Mouse (Mus musculus): ENCODE measurements around the gene Dop1b. TPM values are rescaled to one million over a fixed set of nuclear protein-coding genes. Genes with fewer than 3 reads are reported as not detected.

The Dop1b gene
- polyA plus RNA-seq, 1 experiment: 89.3 TPM

GRCm38 (mm10) chr16:93709217-93709616 is 2.5 kb upstream of the Dop1b start:
- Histone ChIP-seq H3K4me3 (ENCODE audit: insufficient read depth, low read length) (no peak overlapping the region), H3K4me1 (ENCODE audit: control insufficient read depth, insufficient read depth, low read length) (peaks cover 2% of the 10 kb centered on the region; the same call in 1 of the 2 replicates), H3K27ac (ENCODE audit: insufficient read depth, low read length) (no peak overlapping the region)
- TF ChIP-seq CTCF (IDR thresholded peaks at IDR 0.05; ENCODE audit: extremely low read depth, insufficient read depth, low read length) (no peak), POLR2A (IDR thresholded peaks at IDR 0.05; ENCODE audit: extremely low read depth, insufficient read depth, low read length) (no peak)

GRCm38 (mm10) chr16:93710924-93711323 is 780 bp upstream of the Dop1b start:
- 0 out of 2 replicates have a peak overlapping the region, but pooled peaks have one; percentile 6 for H3K27ac ChIP-seq (ENCODE audit: insufficient read depth, low read length)
- TF ChIP-seq POLR2A (IDR thresholded peaks at IDR 0.05; ENCODE audit: extremely low read depth, insufficient read depth, low read length) (peak; percentile 63; the same call in 1 of the 2 replicates), CTCF (IDR thresholded peaks at IDR 0.05; ENCODE audit: extremely low read depth, insufficient read depth, low read length) (peak; percentile 77)
- peaks cover 4% of the 10 kb centered on the region; the same call in 1 of the 2 replicates for H3K4me1 ChIP-seq (ENCODE audit: control insufficient read depth, insufficient read depth, low read length)
- H3K4me3 ChIP-seq (ENCODE audit: insufficient read depth, low read length): peak overlapping the region; percentile 89

- no peak for TF ChIP-seq CTCF (IDR thresholded peaks at IDR 0.05; ENCODE audit: extremely low read depth, insufficient read depth, low read length)
- peaks cover 7% of the 10 kb centered on the region; the same call in 1 of the 2 replicates for H3K4me1 ChIP-seq (ENCODE audit: control insufficient read depth, insufficient read depth, low read length)
- peak overlapping the region; percentile 97 for H3K27ac ChIP-seq (ENCODE audit: insufficient read depth, low read length)
- peak overlapping the region; percentile 89 for H3K4me3 ChIP-seq (ENCODE audit: insufficient read depth, low read length)
Observed at GRCm38 (mm10) chr16:93712189-93712885, 633 bp downstream of the Dop1b start.

GRCm38 (mm10) chr16:93712966-93713365 is 1.3 kb downstream of the Dop1b start:
- TF ChIP-seq CTCF (IDR thresholded peaks at IDR 0.05; ENCODE audit: extremely low read depth, insufficient read depth, low read length): no peak
- TF ChIP-seq POLR2A (IDR thresholded peaks at IDR 0.05; ENCODE audit: extremely low read depth, insufficient read depth, low read length): no peak
- Histone ChIP-seq H3K4me3 (ENCODE audit: insufficient read depth, low read length) (peak overlapping the region; percentile 89), H3K27ac (ENCODE audit: insufficient read depth, low read length) (no peak overlapping the region), H3K4me1 (ENCODE audit: control insufficient read depth, insufficient read depth, low read length) (peaks cover 7% of the 10 kb centered on the region; the same call in 1 of the 2 replicates)

- H3K27ac ChIP-seq (ENCODE audit: insufficient read depth, low read length): no peak overlapping the region
- no peak overlapping the region for H3K4me3 ChIP-seq (ENCODE audit: insufficient read depth, low read length)
- no peak for TF ChIP-seq CTCF (IDR thresholded peaks at IDR 0.05; ENCODE audit: extremely low read depth, insufficient read depth, low read length)
- 0 out of 2 replicates have a peak, but pooled peaks have one; percentile 32 for TF ChIP-seq POLR2A (IDR thresholded peaks at IDR 0.05; ENCODE audit: extremely low read depth, insufficient read depth, low read length)
- peaks cover 7% of the 10 kb centered on the region; the same call in 1 of the 2 replicates for H3K4me1 ChIP-seq (ENCODE audit: control insufficient read depth, insufficient read depth, low read length)
Observed at GRCm38 (mm10) chr16:93714426-93714825, 2.7 kb downstream of the Dop1b start.

GRCm38 (mm10) chr16:93715826-93716225 is 4.1 kb downstream of the Dop1b start:
- Histone ChIP-seq H3K4me3 (ENCODE audit: insufficient read depth, low read length) (no peak overlapping the region), H3K27ac (ENCODE audit: insufficient read depth, low read length) (no peak overlapping the region), H3K4me1 (ENCODE audit: control insufficient read depth, insufficient read depth, low read length) (peaks cover 7% of the 10 kb centered on the region; the same call in 1 of the 2 replicates)
- TF ChIP-seq CTCF (IDR thresholded peaks at IDR 0.05; ENCODE audit: extremely low read depth, insufficient read depth, low read length): no peak
- no peak for TF ChIP-seq POLR2A (IDR thresholded peaks at IDR 0.05; ENCODE audit: extremely low read depth, insufficient read depth, low read length)

GRCm38 (mm10) chr16:93717299-93717703 is 5.6 kb downstream of the Dop1b start:
- H3K4me3 ChIP-seq (ENCODE audit: insufficient read depth, low read length): no peak overlapping the region
- TF ChIP-seq CTCF (IDR thresholded peaks at IDR 0.05; ENCODE audit: extremely low read depth, insufficient read depth, low read length) (no peak), POLR2A (IDR thresholded peaks at IDR 0.05; ENCODE audit: extremely low read depth, insufficient read depth, low read length) (no peak)
- H3K27ac ChIP-seq (ENCODE audit: insufficient read depth, low read length): no peak overlapping the region
- H3K4me1 ChIP-seq (ENCODE audit: control insufficient read depth, insufficient read depth, low read length): peaks cover 11% of the 10 kb centered on the region

GRCm38 (mm10) chr16:93721771-93722170 is 10.1 kb downstream of the Dop1b start:
- Histone ChIP-seq H3K4me1 (ENCODE audit: control insufficient read depth, insufficient read depth, low read length) (peaks cover 8% of the 10 kb centered on the region), H3K4me3 (ENCODE audit: insufficient read depth, low read length) (no peak overlapping the region), H3K27ac (ENCODE audit: insufficient read depth, low read length) (no peak overlapping the region)
- TF ChIP-seq POLR2A (IDR thresholded peaks at IDR 0.05; ENCODE audit: extremely low read depth, insufficient read depth, low read length) (no peak), CTCF (IDR thresholded peaks at IDR 0.05; ENCODE audit: extremely low read depth, insufficient read depth, low read length) (no peak)

- TF ChIP-seq CTCF (IDR thresholded peaks at IDR 0.05; ENCODE audit: extremely low read depth, insufficient read depth, low read length) (no peak), POLR2A (IDR thresholded peaks at IDR 0.05; ENCODE audit: extremely low read depth, insufficient read depth, low read length) (no peak)
- Histone ChIP-seq H3K27ac (ENCODE audit: insufficient read depth, low read length) (no peak overlapping the region), H3K4me3 (ENCODE audit: insufficient read depth, low read length) (no peak overlapping the region), H3K4me1 (ENCODE audit: control insufficient read depth, insufficient read depth, low read length) (peaks cover 6% of the 10 kb centered on the region)
Observed at GRCm38 (mm10) chr16:93722476-93722875, 10.8 kb downstream of the Dop1b start.
